Mouse (Mus musculus) lung, embryonic 15.5 days (tissue): Measurements from ENCODE around the gene Avil. TPM values are rescaled to one million over a fixed set of nuclear protein-coding genes. Genes with fewer than 3 reads are reported as not detected.

Source experiments
- ATAC-seq: fragments of 200-750 bp; cut with Nextera tagmentation; 2 replicates; pipeline ENCODE4 v1.8.0; 2017; ENCODE audit warnings: moderate number of reproducible peaks, borderline replicate concordance; ENCODE audit not compliant: low FRiP score, low TSS enrichment; ENCODE audit errors: extremely low read depth
- H3K27ac ChIP-seq: fragments of 300-500 bp; sonication (generic); 2 replicates; pipeline ENCODE4 v1.5.1; 2015; ENCODE audit warnings: moderate library complexity, mild to moderate bottlenecking, inconsistent platforms
- H3K27me3 ChIP-seq: fragments of 300-500 bp; sonication (generic); 2 replicates; pipeline ENCODE4 v1.6.1; 2015; ENCODE audit warnings: inconsistent platforms
- H3K36me3 ChIP-seq: fragments of 300-500 bp; sonication (generic); 2 replicates; pipeline ENCODE4 v1.6.1; 2015; ENCODE audit warnings: inconsistent platforms
- H3K4me1 ChIP-seq: fragments of 300-500 bp; sonication (generic); 2 replicates; pipeline ENCODE4 v1.6.1; 2015; ENCODE audit warnings: inconsistent platforms
- H3K4me2 ChIP-seq: fragments of 300-500 bp; sonication (generic); 2 replicates; pipeline ENCODE4 v1.6.1; 2015; ENCODE audit warnings: inconsistent platforms, mild to moderate bottlenecking, moderate library complexity
- H3K4me3 ChIP-seq: fragments of 300-500 bp; sonication (generic); 2 replicates; pipeline ENCODE4 v1.5.1; 2015; ENCODE audit warnings: mild to moderate bottlenecking, inconsistent platforms
- H3K9ac ChIP-seq: fragments of 300-500 bp; sonication (generic); 2 replicates; pipeline ENCODE4 v1.6.1; 2015; ENCODE audit warnings: inconsistent platforms
- H3K9me3 ChIP-seq: fragments of 300-500 bp; sonication (generic); 2 replicates; pipeline ENCODE4 v1.6.1; 2016; ENCODE audit warnings: inconsistent platforms
- WGBS: fragments of 180-500 bp; shearing (Covaris S2); methylation state at CpG from one replicate; pipeline ENCODE4 v1.1.7; 2015; 5-methylcytosine and 5-hydroxymethylcytosine counted together
- polyA plus RNA-seq: library from polyadenylated mRNA; unstranded; fragments of >200 nt; fragmentation: Nextera tagmentation; extraction: Ambion mirVana; gene quantifications from 2 replicates; pipeline ENCODE4 v1.2.1, GENCODE M21; 2015

Gene Avil
- 0.25 and 0.39 TPM in 2 replicates for polyA plus RNA-seq

DNA sequence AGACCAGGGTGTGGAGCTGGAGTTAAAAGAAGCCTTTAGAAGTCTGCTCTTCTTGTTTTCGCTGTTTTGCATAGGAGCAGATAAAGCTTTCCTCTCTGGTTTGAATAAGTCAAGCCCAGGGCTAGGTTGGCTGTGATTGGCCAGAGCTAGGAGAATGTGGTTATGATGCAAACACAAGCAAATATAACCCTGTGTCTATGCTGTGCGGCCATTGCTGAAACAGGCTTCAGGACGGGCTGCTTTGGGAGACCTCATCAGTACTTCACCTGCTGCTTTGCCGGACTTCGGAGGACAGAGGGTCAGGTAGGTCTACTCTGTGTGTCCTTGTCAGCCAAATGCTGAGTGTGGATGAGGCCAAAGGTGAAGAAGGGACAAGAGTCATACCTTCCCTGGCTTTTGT lies at the start of gene Avil:
Gene Avil (plus strand): TSS at position 181 of the 400 bp plus-strand sequence.
- 0 out of 2 replicates have a peak, but pooled peaks cover 4% of the 10 kb centered on the region for H3K4me1 ChIP-seq
- H3K36me3 ChIP-seq = peaks cover 28% of the 10 kb centered on the region
- no peak within 1 kb of the TSS for H3K27ac ChIP-seq
- no peaks in the 10 kb centered on the region for H3K27me3 ChIP-seq
- no peak within 1 kb of the TSS for H3K4me2 ChIP-seq
- H3K4me3 ChIP-seq = no peak within 1 kb of the TSS
- ATAC-seq = no peak
- H3K9ac ChIP-seq = no peak within 1 kb of the TSS
- no peaks in the 10 kb centered on the region for H3K9me3 ChIP-seq
- WGBS = 83% methylated on average over 5 of the region's 5 CpGs

GRCm38 (mm10) chr10:126952375-126952774 lies 48.1 kb upstream of the Avil start:
- H3K36me3 ChIP-seq = no peaks in the 10 kb centered on the region
- no peaks in the 10 kb centered on the region for H3K27me3 ChIP-seq
- peaks cover 27% of the 10 kb centered on the region for H3K4me1 ChIP-seq
- WGBS = 82% methylated on average over 1 of the region's 1 CpGs
- H3K4me2 ChIP-seq = no peak overlapping the region
- no peak overlapping the region for H3K27ac ChIP-seq
- H3K9me3 ChIP-seq = no peaks in the 10 kb centered on the region
- no peak overlapping the region for H3K9ac ChIP-seq
- ATAC-seq = no peak
- H3K4me3 ChIP-seq = no peak overlapping the region

- Histone ChIP-seq H3K4me1 (peaks cover 33% of the 10 kb centered on the region), H3K9ac (no peak overlapping the region), H3K27me3 (no peaks in the 10 kb centered on the region), H3K4me2 (no peak overlapping the region), H3K36me3 (no peaks in the 10 kb centered on the region), H3K27ac (no peak overlapping the region), H3K9me3 (no peaks in the 10 kb centered on the region), H3K4me3 (no peak overlapping the region)
- no peak for ATAC-seq
- WGBS = 78% methylated on average over 3 of the region's 3 CpGs
Measured at GRCm38 (mm10) chr10:126953029-126953471, 47.5 kb upstream of the Avil start.

DNA sequence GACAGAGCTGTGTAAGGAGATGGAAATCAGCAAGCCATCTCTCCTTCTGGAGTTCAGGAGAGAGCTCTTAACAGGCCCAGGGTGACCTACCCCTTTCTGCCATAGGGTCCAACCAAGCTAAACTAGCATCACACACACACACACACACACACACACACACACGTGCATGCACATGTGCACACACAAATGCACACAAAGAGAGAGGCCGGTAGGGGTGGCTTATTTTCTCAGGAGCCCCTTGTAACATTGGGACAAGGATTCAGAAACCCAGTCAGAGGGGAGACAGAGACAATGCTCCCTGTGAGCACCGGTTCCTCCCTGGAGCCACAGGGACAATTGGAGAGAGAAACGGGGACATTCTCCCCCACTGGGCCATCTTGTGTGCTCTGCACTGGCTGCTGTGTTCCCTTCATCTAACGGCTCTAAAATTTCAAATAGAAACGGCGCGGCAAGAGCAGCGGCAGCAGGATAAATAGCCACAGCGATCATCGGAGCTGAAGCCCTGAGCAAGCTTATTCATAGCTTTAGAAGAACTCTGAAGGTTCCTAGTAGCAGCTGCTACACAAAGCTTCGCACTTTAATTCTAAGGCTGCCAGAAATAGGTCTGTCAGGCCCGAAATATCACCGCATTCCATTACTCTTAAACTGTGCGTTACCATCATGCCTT lies 43.7 kb upstream of the Avil start:
- H3K4me2 ChIP-seq = peak overlapping the region; percentile 43
- no peaks in the 10 kb centered on the region for H3K27me3 ChIP-seq
- H3K4me1 ChIP-seq = peaks cover 23% of the 10 kb centered on the region
- no peaks in the 10 kb centered on the region for H3K9me3 ChIP-seq
- no peak overlapping the region for H3K4me3 ChIP-seq
- H3K9ac ChIP-seq = 0 out of 2 replicates have a peak overlapping the region, but pooled peaks have one; percentile 11
- 19% methylated on average over 15 of the region's 15 CpGs for WGBS
- H3K36me3 ChIP-seq = no peaks in the 10 kb centered on the region
- ATAC-seq = no peak; the same call in 1 of the 2 replicates
- peak overlapping the region; percentile 82 for H3K27ac ChIP-seq

- peak; percentile 69 for ATAC-seq
- 3% methylated on average over 25 of the region's 25 CpGs for WGBS
- H3K9me3 ChIP-seq = no peaks in the 10 kb centered on the region
- no peaks in the 10 kb centered on the region for H3K27me3 ChIP-seq
- no peaks in the 10 kb centered on the region for H3K36me3 ChIP-seq
- H3K4me1 ChIP-seq = peaks cover 30% of the 10 kb centered on the region
- peak overlapping the region; percentile 82 for H3K27ac ChIP-seq
- peak overlapping the region; percentile 43 for H3K4me2 ChIP-seq
- peak overlapping the region; percentile 7; the same call in 1 of the 2 replicates for H3K4me3 ChIP-seq
- H3K9ac ChIP-seq = 0 out of 2 replicates have a peak overlapping the region, but pooled peaks have one; percentile 11
Measured at GRCm38 (mm10) chr10:126957359-126958107, 43.0 kb upstream of the Avil start.

DNA sequence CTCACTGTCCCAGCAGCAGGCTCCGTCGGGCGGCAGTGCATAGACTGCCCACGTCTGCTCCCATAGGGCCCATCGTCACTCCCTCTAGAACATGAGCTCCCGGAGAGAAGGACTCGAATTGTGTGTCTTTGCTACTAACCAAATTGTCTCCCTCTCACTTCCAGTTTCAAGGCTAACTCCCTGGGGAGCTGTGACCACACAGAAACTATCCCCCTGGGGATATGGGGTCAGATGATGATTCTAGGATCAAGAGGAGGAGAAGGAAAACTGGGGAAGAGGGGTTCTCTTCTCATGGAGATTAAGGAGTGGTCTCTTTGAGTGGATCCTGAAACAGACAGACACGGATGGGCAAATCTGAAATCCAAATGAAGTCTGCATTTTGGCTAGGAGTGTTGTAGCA lies 40.0 kb upstream of the Avil start:
- H3K4me3 ChIP-seq = no peak overlapping the region

DNA sequence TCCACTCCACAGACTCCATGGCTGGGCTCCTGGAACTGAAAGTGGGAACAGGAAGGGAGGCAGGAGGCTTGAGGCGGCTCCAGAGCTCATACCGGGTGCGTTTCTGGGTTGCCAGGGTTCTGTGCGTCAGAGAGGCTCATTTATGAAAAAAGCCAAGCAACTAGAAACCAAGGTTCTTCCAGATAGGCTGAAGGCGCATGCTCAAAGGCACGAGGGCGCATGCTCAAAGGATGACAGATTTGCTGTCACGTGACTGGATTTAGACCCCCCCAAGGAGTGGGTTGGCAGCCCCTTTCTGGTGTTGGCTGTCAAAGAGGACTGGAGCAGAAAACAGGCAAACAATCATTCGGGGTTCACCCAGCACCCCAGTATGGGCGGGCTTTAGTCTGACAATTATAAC lies 38.8 kb upstream of the Avil start:
- Histone ChIP-seq H3K27me3 (no peaks in the 10 kb centered on the region), H3K36me3 (no peaks in the 10 kb centered on the region), H3K9ac (no peak overlapping the region), H3K4me3 (no peak overlapping the region), H3K4me2 (peak overlapping the region; percentile 29), H3K27ac (peak overlapping the region; percentile 89), H3K9me3 (no peaks in the 10 kb centered on the region), H3K4me1 (peaks cover 36% of the 10 kb centered on the region)
- WGBS = 50% methylated on average over 10 of the region's 10 CpGs
- peak; percentile 65 for ATAC-seq

More for the DNA sequence above, 40.0 kb upstream of the Avil start:
- Histone ChIP-seq H3K27ac (peak overlapping the region; percentile 89; the same call in 1 of the 2 replicates), H3K36me3 (no peaks in the 10 kb centered on the region), H3K27me3 (no peaks in the 10 kb centered on the region), H3K4me1 (peaks cover 42% of the 10 kb centered on the region), H3K9me3 (no peaks in the 10 kb centered on the region), H3K4me2 (no peak overlapping the region), H3K9ac (no peak overlapping the region)
- ATAC-seq = no peak
- 71% methylated on average over 8 of the region's 8 CpGs for WGBS

DNA sequence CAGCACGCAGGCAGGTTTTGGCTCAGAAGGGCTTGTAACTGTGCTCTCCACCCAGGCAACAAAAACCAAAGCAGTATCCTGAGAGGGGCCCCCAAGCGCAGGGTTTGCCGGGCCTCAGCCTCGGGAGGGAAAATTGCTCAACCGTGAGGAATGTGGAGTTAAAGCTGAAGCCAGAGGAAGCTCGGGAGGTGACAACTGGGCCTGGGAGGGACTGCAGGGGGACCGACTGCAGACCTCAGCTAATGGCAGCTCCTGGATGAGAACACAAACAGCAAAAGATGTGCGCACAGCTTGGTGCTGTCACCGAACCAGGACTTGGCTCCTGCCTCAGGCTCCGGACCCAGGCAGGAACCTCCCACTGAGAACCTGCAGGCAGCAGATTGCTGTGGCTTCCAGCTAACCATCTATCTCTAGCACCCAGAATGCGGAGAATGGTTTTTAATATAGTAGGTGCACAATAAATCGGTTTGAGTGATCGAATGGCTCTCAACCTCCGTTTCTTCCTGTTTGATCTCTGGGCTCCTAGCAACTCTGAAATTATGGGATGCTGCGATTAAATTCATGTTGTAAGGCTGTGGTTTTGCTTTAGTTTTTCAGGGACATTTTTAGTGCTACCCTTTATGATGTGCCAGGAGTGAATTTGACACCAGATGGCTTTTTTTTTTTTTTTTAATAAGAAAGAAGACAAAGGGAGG lies 38.1 kb upstream of the Avil start:
- peaks cover 30% of the 10 kb centered on the region for H3K4me1 ChIP-seq
- H3K9ac ChIP-seq = no peak overlapping the region
- WGBS = 21% methylated on average over 15 of the region's 15 CpGs
- H3K4me2 ChIP-seq = peak overlapping the region; percentile 29
- H3K27me3 ChIP-seq = no peaks in the 10 kb centered on the region
- H3K27ac ChIP-seq = peak overlapping the region; percentile 89
- peak; percentile 78 for ATAC-seq
- no peaks in the 10 kb centered on the region for H3K36me3 ChIP-seq
- no peaks in the 10 kb centered on the region for H3K9me3 ChIP-seq
- 0 out of 2 replicates have a peak overlapping the region, but pooled peaks have one; percentile 1 for H3K4me3 ChIP-seq

- 31% methylated on average over 6 of the region's 6 CpGs for WGBS
- Histone ChIP-seq H3K4me3 (no peak overlapping the region), H3K27me3 (no peaks in the 10 kb centered on the region), H3K4me1 (peaks cover 25% of the 10 kb centered on the region), H3K4me2 (peak overlapping the region; percentile 30; the same call in 1 of the 2 replicates), H3K9me3 (no peaks in the 10 kb centered on the region), H3K27ac (peak overlapping the region; percentile 89), H3K9ac (no peak overlapping the region), H3K36me3 (no peaks in the 10 kb centered on the region)
- peak; percentile 9; the same call in 1 of the 2 replicates for ATAC-seq
Measured at GRCm38 (mm10) chr10:126962966-126963330, 37.6 kb upstream of the Avil start.

DNA sequence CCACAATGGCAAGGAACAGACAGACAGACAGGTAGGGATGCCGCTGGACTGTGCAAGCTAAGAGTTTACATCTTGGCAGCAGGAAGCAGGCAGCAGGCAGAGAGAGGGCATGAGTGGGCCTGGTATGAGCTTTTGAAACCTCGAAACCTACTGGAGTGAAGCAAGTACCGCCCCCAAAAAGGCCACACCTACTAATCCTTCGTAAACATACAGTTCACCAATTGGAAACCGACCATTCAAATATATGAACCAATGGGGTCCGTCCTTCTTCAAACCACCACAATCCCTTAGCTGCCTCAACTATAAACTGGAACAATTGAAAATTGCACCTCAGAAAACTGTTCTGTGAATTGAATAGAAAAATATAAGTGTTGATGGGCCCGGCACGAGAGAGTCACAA lies 36.7 kb upstream of the Avil start:
- Histone ChIP-seq H3K9me3 (no peaks in the 10 kb centered on the region), H3K9ac (no peak overlapping the region), H3K4me1 (peaks cover 25% of the 10 kb centered on the region), H3K36me3 (no peaks in the 10 kb centered on the region), H3K4me3 (no peak overlapping the region), H3K27ac (peak overlapping the region; percentile 89), H3K4me2 (no peak overlapping the region), H3K27me3 (no peaks in the 10 kb centered on the region)
- ATAC-seq = no peak
- WGBS = 86% methylated on average over 8 of the region's 8 CpGs

- Histone ChIP-seq H3K36me3 (no peaks in the 10 kb centered on the region), H3K9me3 (no peaks in the 10 kb centered on the region), H3K9ac (no peak overlapping the region), H3K4me2 (peak overlapping the region; percentile 40), H3K4me3 (no peak overlapping the region), H3K4me1 (peaks cover 49% of the 10 kb centered on the region), H3K27me3 (no peaks in the 10 kb centered on the region), H3K27ac (peak overlapping the region; percentile 89)
- 11% methylated on average over 12 of the region's 12 CpGs for WGBS
- peak; percentile 17 for ATAC-seq
Measured at GRCm38 (mm10) chr10:126971363-126972050, 29.0 kb upstream of the Avil start.
